Mouse (Mus musculus): ENCODE data around the gene Vmn2r2.

Vmn2r2 gene

GRCm38 (mm10) chr3:64141878-64142508 is at the start of gene Vmn2r2:
Gene Vmn2r2 (minus strand): TSS chr3:64141928.
- DNase-seq (ENCODE audit: low spot score in 2 of 2), result no peak

GRCm38 (mm10) chr3:64113352-64114046 is 28.2 kb downstream of the Vmn2r2 start:
- DNase-seq (ENCODE audit: low spot score in 2 of 2), result no peak

- no peak for DNase-seq (ENCODE audit: low spot score in 2 of 2)
These were observed 29.0 kb downstream of the Vmn2r2 start for GRCm38 (mm10) chr3:64112707-64113106.

- DNase-seq (ENCODE audit: low spot score in 2 of 2), result no peak
These were observed 60.5 kb downstream of the Vmn2r2 start, which contains the start of gene Vmn2r1 for GRCm38 (mm10) chr3:64081247-64081646. Gene Vmn2r1 (plus strand): TSS chr3:64081547.

All from urinary bladder, adult 18-20 months (tissue).